Mouse (Mus musculus): ENCODE data around the gene Lin28b. TPM values are rescaled to one million over a fixed set of nuclear protein-coding genes. Genes with fewer than 3 reads are reported as not detected.

The Lin28b gene
- 5.3 and 6.0 TPM in 2 replicates for polyA plus RNA-seq (2015; fragmentation: Nextera tagmentation; extraction: Ambion mirVana)

DNA sequence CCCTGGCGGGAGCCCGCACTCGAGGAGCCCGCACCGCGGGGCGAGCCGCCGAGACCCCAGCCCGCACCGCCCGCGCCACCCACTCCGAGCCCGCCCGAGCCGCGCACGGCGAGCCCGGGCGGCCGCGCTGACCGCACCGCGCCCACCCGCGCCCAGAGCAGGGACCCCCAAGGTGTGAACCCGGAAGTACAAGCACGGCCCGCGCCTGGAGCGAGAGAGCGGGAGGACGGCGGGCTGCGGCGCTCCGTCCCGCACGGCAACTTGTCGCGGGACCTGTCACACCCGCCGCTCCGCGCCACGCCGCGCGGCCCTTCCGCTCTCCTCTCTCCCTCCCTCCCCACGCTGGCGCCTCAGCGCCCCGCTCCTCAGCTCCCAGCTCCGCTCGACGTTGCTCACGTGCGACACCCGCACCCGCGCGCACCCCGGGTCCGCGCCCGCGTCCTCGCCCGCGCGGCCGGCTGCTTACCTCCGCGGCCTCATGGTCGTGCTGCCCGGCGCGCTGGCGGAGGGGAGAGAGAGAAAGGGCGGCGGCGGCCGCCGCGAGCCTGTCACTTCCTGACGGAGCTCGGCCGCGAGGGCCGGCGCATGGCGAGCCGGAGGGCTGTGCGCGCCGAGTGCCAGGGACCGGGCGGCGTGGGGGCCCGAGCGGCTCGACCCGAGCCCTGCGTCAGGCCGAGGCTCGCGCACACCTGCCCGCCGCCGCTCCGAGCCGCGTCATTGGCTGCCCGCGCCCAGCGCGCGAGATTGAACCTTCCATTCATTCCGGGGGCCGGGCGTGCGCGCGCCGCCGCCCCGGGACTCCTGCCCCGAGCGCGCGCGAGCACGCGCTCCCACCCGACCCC, at the start of gene Lin28b:
Gene Lin28b (minus strand): TSS at position 635 of the 842 bp plus-strand sequence.
- under 1% methylated on average over 119 of the region's 139 CpGs for WGBS (ENCODE audit: insufficient replicate concordance)
- Histone ChIP-seq H3K4me1 (replicated peaks) (peaks cover 14% of the 10 kb centered on the region), H3K4me2 (peak within 1 kb of the TSS; percentile 99), H3K27me3 (peaks cover 34% of the 10 kb centered on the region), H3K36me3 (replicated peaks) (no peaks in the 10 kb centered on the region), H3K27ac (replicated peaks) (peak within 1 kb of the TSS; percentile 62), H3K4me3 (replicated peaks) (peak within 1 kb of the TSS; percentile 79), H3K9me3 (replicated peaks) (no peaks in the 10 kb centered on the region), H3K9ac (peak within 1 kb of the TSS; percentile 69)
- peak; percentile 87 for ATAC-seq (ENCODE audit: insufficient read depth)

DNA sequence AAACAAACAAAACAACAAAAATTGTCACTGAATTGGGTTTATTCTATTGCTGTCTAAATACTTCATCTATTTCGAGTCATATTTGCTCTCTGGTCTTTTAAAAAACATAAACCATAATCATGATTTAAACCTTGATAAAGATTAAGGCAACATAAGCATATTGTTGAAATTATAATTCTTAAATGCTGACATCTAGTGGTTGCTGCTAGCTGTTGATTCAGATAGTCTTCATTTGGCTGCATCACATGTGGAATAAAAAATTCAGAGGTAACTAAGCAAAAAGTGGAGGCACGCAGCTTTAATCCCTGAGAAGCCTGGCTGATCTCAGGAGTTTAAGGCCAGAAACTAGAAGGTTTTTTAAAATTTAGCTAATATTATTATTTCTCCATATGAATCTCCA, 25.6 kb upstream of the Lin28b start:
- Histone ChIP-seq H3K27me3 (no peaks in the 10 kb centered on the region), H3K4me3 (replicated peaks) (no peak overlapping the region), H3K9me3 (replicated peaks) (no peaks in the 10 kb centered on the region), H3K4me2 (no peak overlapping the region), H3K4me1 (replicated peaks) (no peaks in the 10 kb centered on the region), H3K27ac (replicated peaks) (no peak overlapping the region), H3K9ac (no peak overlapping the region), H3K36me3 (replicated peaks) (no peaks in the 10 kb centered on the region)
- 44% methylated on average over 2 of the region's 2 CpGs for WGBS (ENCODE audit: insufficient replicate concordance)
- no peak for ATAC-seq (ENCODE audit: insufficient read depth)

DNA sequence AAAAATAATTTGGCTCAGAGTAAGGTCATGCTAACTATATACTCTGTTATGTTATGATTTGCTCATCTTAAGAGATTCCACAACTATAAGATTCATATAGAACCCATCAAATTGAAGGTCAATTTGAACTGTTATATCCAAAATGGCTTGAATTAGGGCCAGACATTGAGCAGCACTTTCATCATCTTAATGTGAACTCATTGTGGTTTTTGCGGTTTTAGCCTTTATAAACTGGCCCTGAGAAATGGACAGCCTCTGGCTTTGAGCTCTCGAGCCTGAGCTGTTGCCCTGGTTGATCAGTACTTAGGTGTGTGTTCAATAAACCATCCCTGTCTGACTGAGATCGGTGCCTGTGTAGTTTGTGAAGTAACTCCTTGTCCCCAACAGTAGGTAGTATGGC, 24.5 kb upstream of the Lin28b start:
- no peak for ATAC-seq (ENCODE audit: insufficient read depth)
- no peaks in the 10 kb centered on the region for H3K4me1 ChIP-seq (replicated peaks)
- no peak overlapping the region for H3K27ac ChIP-seq (replicated peaks)
- H3K9ac ChIP-seq: no peak overlapping the region
- H3K36me3 ChIP-seq (replicated peaks): no peaks in the 10 kb centered on the region
- no peaks in the 10 kb centered on the region for H3K27me3 ChIP-seq
- 60% methylated on average over 3 of the region's 3 CpGs for WGBS (ENCODE audit: insufficient replicate concordance)
- H3K4me3 ChIP-seq (replicated peaks): no peak overlapping the region
- no peaks in the 10 kb centered on the region for H3K9me3 ChIP-seq (replicated peaks)
- no peak overlapping the region for H3K4me2 ChIP-seq

DNA sequence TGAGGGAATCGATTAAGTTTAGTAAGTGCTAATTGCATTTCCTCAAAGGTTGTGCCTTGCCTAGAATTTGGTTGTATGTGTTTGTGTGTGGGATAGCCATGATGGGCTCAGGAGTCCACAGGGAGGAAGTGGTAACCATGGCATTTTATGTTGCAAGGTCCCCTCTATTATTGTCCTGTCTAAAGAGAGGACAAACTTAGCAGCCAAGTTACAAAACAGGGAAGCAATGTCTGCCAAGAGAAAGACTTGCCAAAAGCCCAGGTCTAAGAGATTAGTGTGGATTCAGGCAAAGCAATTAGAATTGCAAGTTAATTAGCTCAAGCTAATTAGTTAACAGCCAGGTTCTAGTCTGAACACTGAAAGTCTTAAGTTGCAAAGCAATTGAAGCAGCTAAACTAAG, 14.1 kb upstream of the Lin28b start:
- WGBS (ENCODE audit: insufficient replicate concordance): 61% methylated on average over 1 of the region's 1 CpGs
- no peaks in the 10 kb centered on the region for H3K4me1 ChIP-seq (replicated peaks)
- no peak overlapping the region for H3K4me2 ChIP-seq
- no peak overlapping the region for H3K9ac ChIP-seq
- H3K36me3 ChIP-seq (replicated peaks): no peaks in the 10 kb centered on the region
- no peak overlapping the region for H3K27ac ChIP-seq (replicated peaks)
- H3K9me3 ChIP-seq (replicated peaks): no peaks in the 10 kb centered on the region
- no peaks in the 10 kb centered on the region for H3K27me3 ChIP-seq
- H3K4me3 ChIP-seq (replicated peaks): no peak overlapping the region
- no peak for ATAC-seq (ENCODE audit: insufficient read depth)

DNA sequence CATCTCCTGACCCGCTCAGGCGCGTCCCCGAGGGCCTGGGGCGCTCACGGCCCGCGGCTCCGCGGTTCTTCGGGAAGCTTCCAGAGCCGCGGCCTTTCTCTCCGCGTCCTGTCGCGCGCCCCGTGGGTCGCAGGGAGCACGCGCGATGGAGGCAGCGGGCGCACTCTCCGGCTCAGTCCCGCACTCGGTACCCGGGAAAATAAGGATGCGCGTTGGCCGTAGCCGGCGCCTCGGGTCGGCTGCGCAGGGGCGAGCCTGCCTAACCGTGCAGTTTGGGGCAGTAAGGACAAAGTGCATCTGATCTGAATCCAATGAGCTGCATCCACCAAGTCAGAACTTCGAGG, 380 bp upstream of the Lin28b start:
- Histone ChIP-seq H3K9me3 (replicated peaks) (no peaks in the 10 kb centered on the region), H3K27me3 (peaks cover 34% of the 10 kb centered on the region), H3K9ac (peak overlapping the region; percentile 69; the same call in 1 of the 2 replicates), H3K4me2 (peak overlapping the region; percentile 99), H3K4me1 (replicated peaks) (peaks cover 14% of the 10 kb centered on the region), H3K27ac (replicated peaks) (no peak overlapping the region), H3K4me3 (replicated peaks) (peak overlapping the region; percentile 79), H3K36me3 (replicated peaks) (no peaks in the 10 kb centered on the region)
- no peak; the same call in 1 of the 2 replicates for ATAC-seq (ENCODE audit: insufficient read depth)
- WGBS (ENCODE audit: insufficient replicate concordance): 0% methylated on average over 21 of the region's 40 CpGs

DNA sequence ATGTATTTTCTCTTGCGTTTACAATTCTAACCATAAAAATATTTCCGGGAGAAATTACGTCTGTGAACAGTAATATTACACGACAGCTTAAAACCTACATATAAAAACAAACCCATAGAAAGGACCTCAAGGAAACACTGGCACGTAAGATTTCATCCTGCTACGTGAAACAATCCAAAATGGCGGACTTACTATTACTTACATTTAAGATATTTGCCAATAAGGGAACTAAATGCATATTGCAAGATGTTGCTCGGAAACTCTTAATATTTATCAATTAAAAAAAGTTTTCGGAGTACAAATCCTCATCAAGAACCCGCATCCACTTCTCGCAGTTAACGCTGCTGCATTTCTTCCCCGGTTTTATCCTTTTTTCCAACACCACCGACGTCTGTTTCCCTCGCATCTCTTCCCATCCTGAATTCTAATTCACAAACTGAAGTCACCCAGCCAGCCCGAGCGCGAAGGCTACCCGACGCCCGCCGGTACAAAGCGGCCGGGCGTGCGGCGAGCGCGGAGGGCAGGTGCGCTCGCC, 902 bp downstream of the Lin28b start:
- 1% methylated on average over 32 of the region's 32 CpGs for WGBS (ENCODE audit: insufficient replicate concordance)
- peak; percentile 71 for ATAC-seq (ENCODE audit: insufficient read depth)
- peak overlapping the region; percentile 69 for H3K9ac ChIP-seq

DNA sequence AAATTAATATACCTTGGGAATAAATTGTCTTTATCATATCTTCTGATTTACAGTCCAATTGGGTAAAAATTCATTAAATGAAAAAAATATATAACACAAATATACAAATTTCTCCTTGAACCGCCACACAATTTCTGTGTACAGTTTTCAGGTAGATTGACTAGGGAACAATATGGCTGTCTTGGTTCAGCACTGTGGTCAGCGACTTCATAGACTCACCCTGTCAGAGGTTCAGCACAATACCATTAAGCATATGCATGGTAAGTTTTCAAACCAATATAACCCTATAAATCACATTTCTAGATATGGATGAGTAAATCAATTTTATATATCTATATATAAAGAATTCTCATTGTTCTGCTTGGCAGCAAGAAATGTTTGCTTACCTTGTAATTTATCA, 3.0 kb downstream of the Lin28b start:
- H3K36me3 ChIP-seq (replicated peaks): no peaks in the 10 kb centered on the region
- H3K27ac ChIP-seq (replicated peaks): no peak overlapping the region
- no peak for ATAC-seq (ENCODE audit: insufficient read depth)
- WGBS (ENCODE audit: insufficient replicate concordance): 49% methylated on average over 2 of the region's 2 CpGs
- no peak overlapping the region for H3K9ac ChIP-seq
- H3K9me3 ChIP-seq (replicated peaks): no peaks in the 10 kb centered on the region
- H3K4me2 ChIP-seq: no peak overlapping the region
- peaks cover 14% of the 10 kb centered on the region for H3K4me1 ChIP-seq (replicated peaks)
- peaks cover 27% of the 10 kb centered on the region for H3K27me3 ChIP-seq
- no peak overlapping the region for H3K4me3 ChIP-seq (replicated peaks)

More for the DNA sequence above, 902 bp downstream of the Lin28b start:
- Histone ChIP-seq H3K4me3 (replicated peaks) (peak overlapping the region; percentile 79), H3K9me3 (replicated peaks) (no peaks in the 10 kb centered on the region), H3K4me1 (replicated peaks) (peaks cover 14% of the 10 kb centered on the region), H3K27ac (replicated peaks) (peak overlapping the region; percentile 62), H3K27me3 (peaks cover 34% of the 10 kb centered on the region), H3K36me3 (replicated peaks) (no peaks in the 10 kb centered on the region), H3K4me2 (peak overlapping the region; percentile 99)

DNA sequence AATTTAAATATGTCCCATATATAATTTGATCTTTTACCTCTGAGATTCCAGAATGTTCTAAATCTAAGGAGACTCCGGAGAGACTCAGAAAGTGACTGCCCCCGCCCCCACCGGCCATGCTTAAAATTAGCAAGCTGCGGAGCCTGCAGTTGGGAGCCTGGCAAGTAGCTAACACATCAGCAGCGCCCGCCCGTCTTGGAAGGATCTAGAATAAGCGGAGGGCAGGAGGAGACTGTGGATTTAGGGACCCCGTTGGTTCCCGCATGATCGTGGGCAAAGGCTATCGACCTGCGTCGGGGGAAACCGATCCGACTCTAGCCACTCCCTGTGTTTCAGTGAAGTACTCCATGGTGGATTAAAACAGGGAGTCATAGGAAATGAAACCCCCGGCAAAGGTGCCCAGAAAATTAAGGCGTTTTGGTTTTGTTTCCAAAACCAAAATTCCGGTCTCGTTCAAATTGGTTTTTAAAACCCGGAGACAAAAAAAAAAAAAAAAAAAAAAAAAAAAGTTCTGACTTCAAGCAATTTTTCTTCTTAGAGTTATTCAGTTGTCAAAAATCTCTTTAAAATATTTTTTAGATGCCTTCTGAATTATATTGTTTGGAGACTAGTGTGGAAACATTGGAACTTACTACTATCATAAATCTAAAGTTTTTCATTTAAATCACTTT, 12.4 kb downstream of the Lin28b start:
- no peaks in the 10 kb centered on the region; the same call in 1 of the 2 replicates for H3K27me3 ChIP-seq
- peaks cover 34% of the 10 kb centered on the region for H3K4me1 ChIP-seq (replicated peaks)
- H3K36me3 ChIP-seq (replicated peaks): no peaks in the 10 kb centered on the region
- H3K4me3 ChIP-seq (replicated peaks): peak overlapping the region; percentile 58
- ATAC-seq (ENCODE audit: insufficient read depth): no peak
- H3K9ac ChIP-seq: peak overlapping the region; percentile 45; the same call in 1 of the 2 replicates
- under 1% methylated on average over 21 of the region's 21 CpGs for WGBS (ENCODE audit: insufficient replicate concordance)
- no peak overlapping the region for H3K27ac ChIP-seq (replicated peaks)
- H3K4me2 ChIP-seq: peak overlapping the region; percentile 73
- no peaks in the 10 kb centered on the region for H3K9me3 ChIP-seq (replicated peaks)

DNA sequence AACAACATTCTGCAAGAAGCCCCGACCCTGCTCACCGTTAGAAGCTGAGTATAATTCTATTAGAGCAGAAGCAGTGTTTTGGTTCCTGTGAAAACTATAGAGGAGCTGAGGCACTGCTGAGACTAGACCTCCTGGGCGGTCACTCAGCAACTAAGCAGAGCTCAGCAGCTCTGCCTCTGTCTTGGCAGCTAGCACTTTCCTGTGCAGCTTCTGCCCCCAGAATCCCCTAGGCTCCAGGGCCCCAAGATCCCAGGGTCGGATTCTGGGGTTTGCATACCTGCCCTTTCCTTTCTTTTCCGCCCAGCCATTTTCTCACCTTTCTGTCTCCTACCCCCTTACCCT, 13.1 kb downstream of the Lin28b start:
- Histone ChIP-seq H3K27me3 (no peaks in the 10 kb centered on the region; the same call in 1 of the 2 replicates), H3K9ac (0 out of 2 replicates have a peak overlapping the region, but pooled peaks have one; percentile 45), H3K4me2 (peak overlapping the region; percentile 73), H3K4me1 (replicated peaks) (peaks cover 35% of the 10 kb centered on the region), H3K4me3 (replicated peaks) (peak overlapping the region; percentile 58), H3K9me3 (replicated peaks) (no peaks in the 10 kb centered on the region), H3K36me3 (replicated peaks) (no peaks in the 10 kb centered on the region), H3K27ac (replicated peaks) (0 out of 2 replicates have a peak overlapping the region, but pooled peaks have one; percentile 19)
- ATAC-seq (ENCODE audit: insufficient read depth): no peak
- WGBS (ENCODE audit: insufficient replicate concordance): 7% methylated on average over 5 of the region's 5 CpGs

DNA sequence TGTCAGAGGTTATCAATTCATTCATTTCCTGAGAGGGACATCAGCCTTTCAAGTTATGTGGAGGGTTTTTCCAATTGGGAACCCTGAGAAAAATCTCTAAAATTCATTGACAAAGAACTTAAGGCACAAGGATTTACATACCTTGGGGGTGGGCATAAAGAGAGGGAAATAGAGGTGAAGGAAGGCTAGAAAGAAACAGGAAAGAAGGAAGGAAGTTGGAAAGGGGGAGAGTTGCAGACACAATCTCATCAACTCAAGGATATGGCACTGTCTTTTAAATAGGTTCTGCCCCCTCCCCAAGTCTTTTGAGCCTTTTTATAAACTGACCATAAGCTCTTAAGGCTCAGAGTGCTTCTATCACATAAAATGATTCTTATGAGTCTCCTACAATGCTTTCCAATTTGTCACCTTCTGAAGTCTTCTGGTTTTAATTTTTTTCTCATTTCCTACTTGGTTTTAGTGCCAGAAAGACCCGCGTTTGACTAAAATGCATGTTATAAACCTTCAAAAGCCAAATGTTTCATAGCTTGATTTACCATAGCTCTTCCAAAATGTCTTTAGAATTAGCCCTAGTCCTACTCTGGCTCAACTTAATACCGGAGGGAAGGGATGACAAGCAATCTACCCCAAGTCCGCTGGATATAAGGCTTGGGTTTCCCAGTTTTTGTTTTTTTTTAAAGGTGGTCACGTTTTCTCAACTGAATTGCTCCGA, 13.6 kb downstream of the Lin28b start:
- Histone ChIP-seq H3K4me2 (peak overlapping the region; percentile 73), H3K4me1 (replicated peaks) (peaks cover 35% of the 10 kb centered on the region), H3K9ac (no peak overlapping the region), H3K27ac (replicated peaks) (no peak overlapping the region), H3K36me3 (replicated peaks) (no peaks in the 10 kb centered on the region), H3K27me3 (no peaks in the 10 kb centered on the region; the same call in 1 of the 2 replicates), H3K4me3 (replicated peaks) (peak overlapping the region; percentile 58), H3K9me3 (replicated peaks) (no peaks in the 10 kb centered on the region)
- ATAC-seq (ENCODE audit: insufficient read depth): no peak
- WGBS (ENCODE audit: insufficient replicate concordance): 11% methylated on average over 6 of the region's 6 CpGs
